Mouse (Mus musculus): Measurements from ENCODE around the gene Mgrn1. TPM values are rescaled to one million over a fixed set of nuclear protein-coding genes. Genes with fewer than 3 reads are reported as not detected.

Gene Mgrn1
- polyA plus RNA-seq, 1 experiment = 75.4 TPM

- no peak for TF ChIP-seq POLR2A (IDR thresholded peaks at IDR 0.05; ENCODE audit: borderline replicate concordance, low read depth, low read length)
- no peak for TF ChIP-seq CTCF (IDR thresholded peaks at IDR 0.05; ENCODE audit: low read depth, low read length)
- H3K4me1 ChIP-seq (ENCODE audit: control insufficient read depth, insufficient read depth, low read length) = peaks cover 52% of the 10 kb centered on the region
- H3K4me3 ChIP-seq (ENCODE audit: insufficient read depth, low read length) = no peak overlapping the region
- no peak overlapping the region for H3K27ac ChIP-seq (ENCODE audit: insufficient read depth, low read depth, low read length)
Measured at GRCm38 (mm10) chr16:4904878-4905277, 18.8 kb downstream of the Mgrn1 start.

DNA sequence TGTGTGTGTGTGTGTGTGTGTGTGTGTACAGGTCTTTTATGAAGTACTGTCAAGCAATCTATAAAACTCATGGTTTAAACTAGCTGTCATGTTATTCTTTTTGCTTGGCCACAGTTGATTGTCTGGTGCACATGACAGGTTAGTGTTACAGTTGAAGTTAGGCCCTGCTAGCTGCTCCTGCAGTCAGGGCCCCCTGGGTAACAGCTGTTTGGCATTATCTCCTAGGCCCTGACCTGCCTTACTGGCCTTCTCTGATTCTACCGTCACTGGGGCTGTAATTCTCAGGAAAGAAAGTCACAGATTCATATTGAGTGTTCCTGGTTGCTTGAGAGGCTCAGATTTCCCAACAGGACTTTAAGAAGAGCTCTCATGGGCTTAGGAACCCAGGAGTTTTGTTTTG lies 19.5 kb downstream of the Mgrn1 start:
- TF ChIP-seq POLR2A (IDR thresholded peaks at IDR 0.05; ENCODE audit: borderline replicate concordance, low read depth, low read length) = no peak
- TF ChIP-seq CTCF (IDR thresholded peaks at IDR 0.05; ENCODE audit: low read depth, low read length) = no peak
- no peak overlapping the region for H3K27ac ChIP-seq (ENCODE audit: insufficient read depth, low read depth, low read length)
- H3K4me1 ChIP-seq (ENCODE audit: control insufficient read depth, insufficient read depth, low read length) = peaks cover 52% of the 10 kb centered on the region
- H3K4me3 ChIP-seq (ENCODE audit: insufficient read depth, low read length) = no peak overlapping the region

DNA sequence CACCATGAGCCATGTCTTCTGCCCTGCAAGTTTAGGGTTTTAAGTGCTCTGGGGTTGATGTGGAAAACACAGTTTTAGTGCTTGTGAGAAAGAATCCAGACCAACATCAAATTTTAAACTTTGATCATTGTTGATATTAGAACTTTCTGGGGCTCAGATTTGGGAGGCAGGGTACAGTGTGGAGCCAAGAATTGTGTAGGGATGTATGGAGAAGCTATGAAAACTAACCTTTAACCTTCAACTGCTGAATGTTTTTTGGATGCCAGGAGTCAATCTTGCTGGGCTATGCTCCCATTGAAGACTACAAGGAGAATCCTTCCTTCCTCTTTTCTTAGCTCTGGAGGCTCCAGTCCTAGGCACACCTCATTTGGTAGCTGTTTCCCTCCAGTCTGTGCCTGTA lies 20.5 kb downstream of the Mgrn1 start:
- H3K4me3 ChIP-seq (ENCODE audit: insufficient read depth, low read length) = no peak overlapping the region
- H3K4me1 ChIP-seq (ENCODE audit: control insufficient read depth, insufficient read depth, low read length) = peaks cover 51% of the 10 kb centered on the region
- TF ChIP-seq CTCF (IDR thresholded peaks at IDR 0.05; ENCODE audit: low read depth, low read length) (no peak), POLR2A (IDR thresholded peaks at IDR 0.05; ENCODE audit: borderline replicate concordance, low read depth, low read length) (no peak)
- 0 out of 2 replicates have a peak overlapping the region, but pooled peaks have one; percentile 65 for H3K27ac ChIP-seq (ENCODE audit: insufficient read depth, low read depth, low read length)

- Histone ChIP-seq H3K4me1 (ENCODE audit: control insufficient read depth, insufficient read depth, low read length) (peaks cover 52% of the 10 kb centered on the region), H3K27ac (ENCODE audit: insufficient read depth, low read depth, low read length) (peak overlapping the region; percentile 65), H3K4me3 (ENCODE audit: insufficient read depth, low read length) (no peak overlapping the region)
- no peak for TF ChIP-seq POLR2A (IDR thresholded peaks at IDR 0.05; ENCODE audit: borderline replicate concordance, low read depth, low read length)
- no peak for TF ChIP-seq CTCF (IDR thresholded peaks at IDR 0.05; ENCODE audit: low read depth, low read length)
Measured at GRCm38 (mm10) chr16:4907386-4907785, 21.3 kb downstream of the Mgrn1 start.

DNA sequence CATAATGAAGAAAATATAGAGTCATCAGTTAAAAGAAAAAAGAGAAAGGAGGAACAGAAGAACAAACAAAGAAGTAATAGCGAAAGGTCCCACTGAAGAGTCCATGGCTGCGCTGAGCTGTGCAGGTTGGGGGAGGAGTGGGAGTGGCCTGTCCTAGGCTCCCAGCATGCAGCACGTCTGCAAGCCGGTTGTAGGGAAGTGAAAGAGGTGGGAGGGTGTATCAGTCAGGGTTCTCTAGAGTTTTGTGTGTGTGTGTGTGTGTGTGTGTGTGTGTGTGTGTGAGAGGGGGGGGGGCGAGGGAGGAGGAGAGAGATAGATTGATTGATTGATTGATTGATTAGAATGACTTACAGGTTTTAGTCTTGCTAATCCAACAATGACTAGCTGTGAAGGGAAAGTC lies 21.9 kb downstream of the Mgrn1 start:
- no peak for TF ChIP-seq POLR2A (IDR thresholded peaks at IDR 0.05; ENCODE audit: borderline replicate concordance, low read depth, low read length)
- no peak for TF ChIP-seq CTCF (IDR thresholded peaks at IDR 0.05; ENCODE audit: low read depth, low read length)
- Histone ChIP-seq H3K4me3 (ENCODE audit: insufficient read depth, low read length) (no peak overlapping the region), H3K4me1 (ENCODE audit: control insufficient read depth, insufficient read depth, low read length) (peaks cover 52% of the 10 kb centered on the region), H3K27ac (ENCODE audit: insufficient read depth, low read depth, low read length) (peak overlapping the region; percentile 65)

DNA sequence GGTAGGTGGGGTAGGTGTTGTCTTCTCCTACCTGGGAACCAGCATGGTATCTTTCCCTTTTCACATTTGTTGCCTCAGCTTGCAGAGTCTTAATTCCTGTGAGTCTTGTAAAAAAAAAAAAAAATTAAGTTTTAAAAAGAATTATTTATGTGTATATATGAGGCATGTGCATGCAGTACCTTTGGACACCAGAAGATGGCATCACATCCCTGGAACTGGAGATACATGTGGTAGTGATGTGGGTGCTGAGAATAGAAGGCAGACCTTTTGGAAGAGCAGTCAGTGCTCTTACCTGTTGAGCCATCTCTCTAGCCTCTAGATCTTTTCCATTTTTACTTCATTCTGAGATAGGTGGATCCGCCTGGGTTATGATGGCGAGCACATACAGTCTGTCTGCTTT lies 23.7 kb downstream of the Mgrn1 start:
- no peak overlapping the region for H3K27ac ChIP-seq (ENCODE audit: insufficient read depth, low read depth, low read length)
- no peak overlapping the region for H3K4me3 ChIP-seq (ENCODE audit: insufficient read depth, low read length)
- H3K4me1 ChIP-seq (ENCODE audit: control insufficient read depth, insufficient read depth, low read length) = peaks cover 56% of the 10 kb centered on the region

GRCm38 (mm10) chr16:4910758-4911157 lies 24.7 kb downstream of the Mgrn1 start:
- TF ChIP-seq CTCF (IDR thresholded peaks at IDR 0.05; ENCODE audit: low read depth, low read length) = no peak
- no peak for TF ChIP-seq POLR2A (IDR thresholded peaks at IDR 0.05; ENCODE audit: borderline replicate concordance, low read depth, low read length)
- Histone ChIP-seq H3K27ac (ENCODE audit: insufficient read depth, low read depth, low read length) (no peak overlapping the region), H3K4me1 (ENCODE audit: control insufficient read depth, insufficient read depth, low read length) (peaks cover 49% of the 10 kb centered on the region), H3K4me3 (ENCODE audit: insufficient read depth, low read length) (no peak overlapping the region)

More for the DNA sequence above, 23.7 kb downstream of the Mgrn1 start:
- no peak for TF ChIP-seq CTCF (IDR thresholded peaks at IDR 0.05; ENCODE audit: low read depth, low read length)
- TF ChIP-seq POLR2A (IDR thresholded peaks at IDR 0.05; ENCODE audit: borderline replicate concordance, low read depth, low read length) = no peak

GRCm38 (mm10) chr16:4912074-4912648 lies 26.1 kb downstream of the Mgrn1 start:
- Histone ChIP-seq H3K27ac (ENCODE audit: insufficient read depth, low read depth, low read length) (peak overlapping the region; percentile 97), H3K4me3 (ENCODE audit: insufficient read depth, low read length) (no peak overlapping the region), H3K4me1 (ENCODE audit: control insufficient read depth, insufficient read depth, low read length) (peaks cover 47% of the 10 kb centered on the region)
- TF ChIP-seq CTCF (IDR thresholded peaks at IDR 0.05; ENCODE audit: low read depth, low read length) (no peak), POLR2A (IDR thresholded peaks at IDR 0.05; ENCODE audit: borderline replicate concordance, low read depth, low read length) (no peak)

GRCm38 (mm10) chr16:4912907-4913782 lies 27.1 kb downstream of the Mgrn1 start:
- H3K4me3 ChIP-seq (ENCODE audit: insufficient read depth, low read length) = peak overlapping the region; percentile 44
- TF ChIP-seq CTCF (IDR thresholded peaks at IDR 0.05; ENCODE audit: low read depth, low read length) = no peak
- no peak for TF ChIP-seq POLR2A (IDR thresholded peaks at IDR 0.05; ENCODE audit: borderline replicate concordance, low read depth, low read length)
- peaks cover 40% of the 10 kb centered on the region for H3K4me1 ChIP-seq (ENCODE audit: control insufficient read depth, insufficient read depth, low read length)
- peak overlapping the region; percentile 97 for H3K27ac ChIP-seq (ENCODE audit: insufficient read depth, low read depth, low read length)

All from bone marrow macrophage, adult 2 months (primary cell).